Mouse (Mus musculus): ENCODE measurements around the gene Olfr632. TPM values are rescaled to one million over a fixed set of nuclear protein-coding genes. Genes with fewer than 3 reads are reported as not detected.
"Not testable (repeated sequence)": the region's sequence is repeated elsewhere in the genome, so short reads cannot be mapped to it uniquely, and the experiment has no call there.

The Olfr632 gene
- polyA plus RNA-seq, 1 experiment from 2014 or later = not detected

DNA sequence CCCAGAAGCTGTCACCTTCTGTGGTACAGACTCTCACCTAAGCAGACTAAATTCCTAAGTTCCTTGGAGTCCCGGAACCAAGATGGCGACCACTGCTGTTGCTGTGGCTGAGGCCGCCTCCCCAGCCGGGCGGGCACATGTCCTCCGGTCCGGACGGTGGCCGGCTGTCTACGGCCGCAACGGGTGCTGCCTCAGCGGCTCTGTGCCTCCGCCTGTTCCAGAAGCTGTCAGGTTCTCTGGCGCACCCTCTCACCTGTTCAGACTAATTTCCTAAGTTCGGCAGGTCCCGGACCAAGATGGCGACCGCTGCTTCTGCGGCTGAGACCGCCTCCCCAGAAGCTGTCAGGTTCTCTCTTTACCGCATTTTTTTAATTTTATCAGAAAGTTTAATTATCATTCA, 32.7 kb downstream of the Olfr632 start:
- not testable (repeated sequence) for H3K4me2 ChIP-seq (ENCODE audit: low read depth, low read length); H3K9me3 ChIP-seq (ENCODE audit: control insufficient read depth, low read length); H3K9ac ChIP-seq (ENCODE audit: low read length); H3K4me1 ChIP-seq (replicated peaks; ENCODE audit: control insufficient read depth, insufficient read depth, low read length); H3K36me3 ChIP-seq (ENCODE audit: control insufficient read depth, insufficient read depth, low read length); ATAC-seq (ENCODE audit: low read depth); H3K4me3 ChIP-seq (ENCODE audit: low read length); H3K27me3 ChIP-seq (ENCODE audit: control insufficient read depth, insufficient read depth, low read depth, low read length); H3K27ac ChIP-seq (ENCODE audit: low read length)
- WGBS = 92% methylated on average over 22 of the region's 22 CpGs

DNA sequence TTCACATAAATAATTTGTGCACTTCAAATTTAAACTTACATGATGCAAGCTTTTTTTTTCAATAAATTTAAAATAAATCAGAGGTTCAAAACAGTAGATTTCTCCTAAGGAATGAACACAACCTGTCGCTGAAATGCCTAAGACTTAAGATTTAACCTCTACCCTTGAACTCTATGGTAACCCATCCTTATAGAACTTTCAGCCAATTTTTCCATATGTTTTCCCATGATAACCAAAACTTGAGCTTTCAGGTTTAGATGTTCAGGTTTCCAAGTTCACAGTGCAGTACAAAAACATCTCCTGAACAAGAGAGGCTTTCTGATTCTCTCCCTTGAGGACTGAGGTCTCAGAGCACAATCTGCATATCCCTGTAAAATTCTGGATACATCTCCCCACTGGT, 36.7 kb downstream of the Olfr632 start, which contains the start of gene Olfr635:
TSS of gene Olfr635 (plus strand) at position 301 of the 400 bp plus-strand sequence.
- H3K27me3 ChIP-seq (ENCODE audit: control insufficient read depth, insufficient read depth, low read depth, low read length) = no peaks in the 10 kb centered on the region
- ATAC-seq (ENCODE audit: low read depth) = no peak
- H3K4me3 ChIP-seq (ENCODE audit: low read length) = no peak within 1 kb of the TSS
- no peaks in the 10 kb centered on the region for H3K36me3 ChIP-seq (ENCODE audit: control insufficient read depth, insufficient read depth, low read length)
- H3K4me2 ChIP-seq (ENCODE audit: low read depth, low read length) = no peak within 1 kb of the TSS
- no peak within 1 kb of the TSS for H3K27ac ChIP-seq (ENCODE audit: low read length)
- no peaks in the 10 kb centered on the region for H3K4me1 ChIP-seq (replicated peaks; ENCODE audit: control insufficient read depth, insufficient read depth, low read length)
- no peak within 1 kb of the TSS for H3K9ac ChIP-seq (ENCODE audit: low read length)
- WGBS = 59% methylated on average over 1 of the region's 1 CpGs
- H3K9me3 ChIP-seq (ENCODE audit: control insufficient read depth, low read length) = no peaks in the 10 kb centered on the region

DNA sequence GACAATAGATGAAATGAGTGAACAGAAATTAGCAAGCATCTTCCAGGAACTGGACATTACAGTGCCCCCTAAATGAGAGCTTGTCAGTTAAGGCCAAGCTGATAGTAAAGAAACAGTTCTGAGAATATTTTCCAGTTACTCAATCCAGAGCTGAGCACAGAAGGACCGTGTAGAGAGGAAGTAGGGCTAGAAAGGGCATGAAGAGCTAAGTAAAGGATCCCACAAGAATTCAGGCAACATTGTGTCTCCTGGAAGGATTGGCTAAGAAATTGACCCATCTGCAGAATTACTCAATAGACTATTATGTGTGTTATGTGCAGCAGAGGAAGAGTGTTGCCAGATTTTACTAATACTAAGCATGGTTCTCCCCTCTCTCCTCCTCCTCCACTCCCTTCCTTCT, 37.6 kb downstream of the Olfr632 start:
- WGBS = 51% methylated on average over 1 of the region's 1 CpGs
- H3K4me1 ChIP-seq (replicated peaks; ENCODE audit: control insufficient read depth, insufficient read depth, low read length) = no peaks in the 10 kb centered on the region

More for the DNA sequence above, 37.6 kb downstream of the Olfr632 start:
- no peak for ATAC-seq (ENCODE audit: low read depth)
- Histone ChIP-seq H3K4me3 (ENCODE audit: low read length) (no peak overlapping the region), H3K9ac (ENCODE audit: low read length) (no peak overlapping the region), H3K27ac (ENCODE audit: low read length) (no peak overlapping the region), H3K9me3 (ENCODE audit: control insufficient read depth, low read length) (no peaks in the 10 kb centered on the region), H3K36me3 (ENCODE audit: control insufficient read depth, insufficient read depth, low read length) (no peaks in the 10 kb centered on the region), H3K27me3 (ENCODE audit: control insufficient read depth, insufficient read depth, low read depth, low read length) (no peaks in the 10 kb centered on the region), H3K4me2 (ENCODE audit: low read depth, low read length) (no peak overlapping the region)

Other genes with a start within 250 kb of the Olfr632 start
- not detected in 2 replicates for gene Olfr243, start 219.7 kb upstream of the Olfr632 start, polyA plus RNA-seq (2015; fragmentation: Nextera tagmentation; extraction: Ambion mirVana)
- gene Olfr628, start 204.0 kb upstream of the Olfr632 start, polyA plus RNA-seq (2015; fragmentation: Nextera tagmentation; extraction: Ambion mirVana) = not detected in 2 replicates
- gene Olfr629, start 189.4 kb upstream of the Olfr632 start, polyA plus RNA-seq (2015; fragmentation: Nextera tagmentation; extraction: Ambion mirVana) = not detected in 2 replicates
- gene Olfr630, start 177.0 kb upstream of the Olfr632 start, polyA plus RNA-seq (2015; fragmentation: Nextera tagmentation; extraction: Ambion mirVana) = not detected in 2 replicates
- not detected in 2 replicates for gene Olfr69, start 162.8 kb upstream of the Olfr632 start, polyA plus RNA-seq (2015; fragmentation: Nextera tagmentation; extraction: Ambion mirVana)
- not detected in 2 replicates for gene Olfr68, start 154.6 kb upstream of the Olfr632 start, polyA plus RNA-seq (2015; fragmentation: Nextera tagmentation; extraction: Ambion mirVana)
- not detected in 2 replicates for gene Olfr67, start 142.5 kb upstream of the Olfr632 start, polyA plus RNA-seq (2015; fragmentation: Nextera tagmentation; extraction: Ambion mirVana)
- 4,593 and 5,475 TPM in 2 replicates for gene Hbb-bt, start 120.4 kb upstream of the Olfr632 start, polyA plus RNA-seq (2015; fragmentation: Nextera tagmentation; extraction: Ambion mirVana)
- 15,216 and 18,375 TPM in 2 replicates for gene Hbb-bs, start 106.3 kb upstream of the Olfr632 start, polyA plus RNA-seq (2015; fragmentation: Nextera tagmentation; extraction: Ambion mirVana)
- not detected in 2 replicates for gene Hbb-bh2, start 93.8 kb upstream of the Olfr632 start, polyA plus RNA-seq (2015; fragmentation: Nextera tagmentation; extraction: Ambion mirVana)
- 2.2 and 2.4 TPM in 2 replicates for gene Hbb-bh1, start 91.2 kb upstream of the Olfr632 start, polyA plus RNA-seq (2015; fragmentation: Nextera tagmentation; extraction: Ambion mirVana)
- gene Hbb-y, start 81.1 kb upstream of the Olfr632 start, polyA plus RNA-seq (2015; fragmentation: Nextera tagmentation; extraction: Ambion mirVana) = 176 and 183 TPM in 2 replicates
- not detected in 2 replicates for gene Olfr66, start 48.1 kb upstream of the Olfr632 start, polyA plus RNA-seq (2015; fragmentation: Nextera tagmentation; extraction: Ambion mirVana)
- not detected in 2 replicates for gene Olfr64, start 39.9 kb upstream of the Olfr632 start, polyA plus RNA-seq (2015; fragmentation: Nextera tagmentation; extraction: Ambion mirVana)
- not detected in 2 replicates for gene Olfr65, start 30.9 kb upstream of the Olfr632 start, polyA plus RNA-seq (2015; fragmentation: Nextera tagmentation; extraction: Ambion mirVana)
- gene Olfr631, start 5.5 kb upstream of the Olfr632 start, polyA plus RNA-seq (2015; fragmentation: Nextera tagmentation; extraction: Ambion mirVana) = not detected in 2 replicates
- gene Olfr633, start 10.1 kb downstream of the Olfr632 start, polyA plus RNA-seq (2015; fragmentation: Nextera tagmentation; extraction: Ambion mirVana) = not detected in 2 replicates
- not detected in 2 replicates for gene Olfr635, start 36.8 kb downstream of the Olfr632 start, polyA plus RNA-seq (2015; fragmentation: Nextera tagmentation; extraction: Ambion mirVana)
- not detected in 2 replicates for gene Olfr638, start 64.4 kb downstream of the Olfr632 start, polyA plus RNA-seq (2015; fragmentation: Nextera tagmentation; extraction: Ambion mirVana)
- not detected in 2 replicates for gene Olfr639, start 83.0 kb downstream of the Olfr632 start, polyA plus RNA-seq (2015; fragmentation: Nextera tagmentation; extraction: Ambion mirVana)
- gene Olfr640, start 91.2 kb downstream of the Olfr632 start, polyA plus RNA-seq (2015; fragmentation: Nextera tagmentation; extraction: Ambion mirVana) = not detected in 2 replicates
- not detected in 2 replicates for gene Olfr641, start 101.1 kb downstream of the Olfr632 start, polyA plus RNA-seq (2015; fragmentation: Nextera tagmentation; extraction: Ambion mirVana)
- not detected in 2 replicates for gene Olfr642, start 118.3 kb downstream of the Olfr632 start, polyA plus RNA-seq (2015; fragmentation: Nextera tagmentation; extraction: Ambion mirVana)
- not detected in 2 replicates for gene 4930516K23Rik, start 127.1 kb downstream of the Olfr632 start, polyA plus RNA-seq (2015; fragmentation: Nextera tagmentation; extraction: Ambion mirVana)
- gene Olfr644, start 137.5 kb downstream of the Olfr632 start, polyA plus RNA-seq (2015; fragmentation: Nextera tagmentation; extraction: Ambion mirVana) = not detected in 2 replicates
- gene Olfr645, start 151.1 kb downstream of the Olfr632 start, polyA plus RNA-seq (2015; fragmentation: Nextera tagmentation; extraction: Ambion mirVana) = not detected in 2 replicates
- gene Olfr646, start 170.5 kb downstream of the Olfr632 start, polyA plus RNA-seq (2015; fragmentation: Nextera tagmentation; extraction: Ambion mirVana) = not detected in 2 replicates
- gene Ubqln5, start 195.5 kb downstream of the Olfr632 start, polyA plus RNA-seq (2015; fragmentation: Nextera tagmentation; extraction: Ambion mirVana) = not detected in 2 replicates
- gene Olfr643, start 203.1 kb downstream of the Olfr632 start, polyA plus RNA-seq (2015; fragmentation: Nextera tagmentation; extraction: Ambion mirVana) = not detected in 2 replicates
- not detected in 2 replicates for gene Ubqln3, start 208.9 kb downstream of the Olfr632 start, polyA plus RNA-seq (2015; fragmentation: Nextera tagmentation; extraction: Ambion mirVana)
- gene Ubqlnl, start 216.2 kb downstream of the Olfr632 start, polyA plus RNA-seq (2015; fragmentation: Nextera tagmentation; extraction: Ambion mirVana) = not detected in 2 replicates
- 0.20 TPM in 1 of 2 replicates, not detected in the other for gene Olfm5, start 230.5 kb downstream of the Olfr632 start, polyA plus RNA-seq (2015; fragmentation: Nextera tagmentation; extraction: Ambion mirVana)
- gene Olfr648, start 249.0 kb downstream of the Olfr632 start, polyA plus RNA-seq (2015; fragmentation: Nextera tagmentation; extraction: Ambion mirVana) = 0.16 and 0.21 TPM in 2 replicates